Mouse (Mus musculus) telencephalon, adult 2 months (tissue): ENCODE measurements at regions not wholly inside any gene's neighbourhood (a gene's known extent, or its start where the extent isn't known, plus 50 kb on each side); places are given as distances from the start of the nearest gene placed in this dataset.

Experiments
- DNase-seq: peaks from one replicate; pipeline ENCODE4 v3.0.0-alpha.2; 2011; ENCODE audit warnings: low read depth, low spot score

- DNase-seq, result no peak
These were observed 125.7 kb downstream of the Plpp3 start for GRCm38 (mm10) chr4:105282681-105283462.

GRCm38 (mm10) chr4:105285431-105286013 is 128.4 kb downstream of the Plpp3 start:
- no peak for DNase-seq

GRCm38 (mm10) chr4:105286299-105286698 is 129.2 kb downstream of the Plpp3 start:
- no peak for DNase-seq

GRCm38 (mm10) chr4:105286809-105287208 is 129.7 kb downstream of the Plpp3 start:
- DNase-seq, result no peak

- no peak for DNase-seq
These were observed 130.3 kb downstream of the Plpp3 start for GRCm38 (mm10) chr4:105287419-105287818.

- no peak for DNase-seq
These were observed 132.5 kb downstream of the Plpp3 start for GRCm38 (mm10) chr4:105289635-105290034.

- no peak for DNase-seq
These were observed 133.8 kb downstream of the Plpp3 start for GRCm38 (mm10) chr4:105290847-105291475.

GRCm38 (mm10) chr4:105291503-105291902 is 134.4 kb downstream of the Plpp3 start:
- DNase-seq, result no peak

GRCm38 (mm10) chr4:105299358-105299757 is 142.2 kb downstream of the Plpp3 start:
- no peak for DNase-seq

- no peak for DNase-seq
These were observed 144.4 kb downstream of the Plpp3 start for GRCm38 (mm10) chr4:105301547-105301946.

- DNase-seq, result no peak
These were observed 147.0 kb downstream of the Plpp3 start for GRCm38 (mm10) chr4:105304166-105304565.

GRCm38 (mm10) chr4:105305931-105306330 is 148.8 kb downstream of the Plpp3 start:
- no peak for DNase-seq

GRCm38 (mm10) chr4:105307356-105307755 is 150.2 kb downstream of the Plpp3 start:
- DNase-seq, result no peak

- DNase-seq, result no peak
These were observed 150.8 kb downstream of the Plpp3 start for GRCm38 (mm10) chr4:105307905-105308304.

- DNase-seq, result no peak
These were observed 151.9 kb downstream of the Plpp3 start for GRCm38 (mm10) chr4:105308971-105309488.

GRCm38 (mm10) chr4:105312643-105313042 is 155.5 kb downstream of the Plpp3 start:
- DNase-seq, result no peak

GRCm38 (mm10) chr4:105313151-105313818 is 156.1 kb downstream of the Plpp3 start:
- no peak for DNase-seq

- no peak for DNase-seq
These were observed 157.9 kb downstream of the Plpp3 start for GRCm38 (mm10) chr4:105315095-105315494.

- DNase-seq, result no peak
These were observed 159.5 kb downstream of the Plpp3 start for GRCm38 (mm10) chr4:105316478-105317206.

GRCm38 (mm10) chr4:105318421-105318820 is 161.3 kb downstream of the Plpp3 start:
- DNase-seq, result no peak

GRCm38 (mm10) chr4:105323446-105323845 is 166.3 kb downstream of the Plpp3 start:
- no peak for DNase-seq
